Mouse (Mus musculus): Measurements from ENCODE around the gene Bcdin3d. TPM values are rescaled to one million over a fixed set of nuclear protein-coding genes. Genes with fewer than 3 reads are reported as not detected.

Gene Bcdin3d
- polyA plus RNA-seq, 1 experiment, result not detected

DNA sequence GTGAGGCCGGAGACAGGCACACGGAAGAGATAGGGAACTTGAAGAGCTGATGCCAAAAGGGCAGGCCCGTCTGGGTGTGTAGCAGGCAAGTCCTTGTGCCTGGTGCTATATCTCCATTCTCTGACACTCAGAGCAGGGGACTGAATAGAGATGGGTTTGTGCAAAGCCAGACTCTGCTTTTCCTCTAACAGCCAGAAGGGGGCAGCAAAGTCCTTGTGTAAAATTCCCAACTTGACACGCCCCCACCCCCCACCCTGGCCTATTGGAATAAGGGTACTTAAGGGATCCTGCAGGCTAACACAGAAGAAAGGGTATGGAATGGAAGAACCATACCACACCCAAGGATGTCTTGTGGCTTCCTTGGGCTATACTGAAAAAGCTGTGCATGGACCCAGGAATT lies 22.5 kb upstream of the Bcdin3d start:
- 11% methylated on average over 4 of the region's 4 CpGs for WGBS
- Histone ChIP-seq H3K4me3 (ENCODE audit: insufficient read depth, low read depth, low read length) (no peak overlapping the region), H3K4me1 (ENCODE audit: control insufficient read depth, insufficient read depth, low read length) (peaks cover 43% of the 10 kb centered on the region), H3K27ac (ENCODE audit: insufficient read depth, low read depth, low read length) (peak overlapping the region; percentile 58)
- TF ChIP-seq CTCF (IDR thresholded peaks at IDR 0.05; ENCODE audit: insufficient read depth, low read depth, low read length), result peak; percentile 40; the same call in 1 of the 2 replicates
- no peak for TF ChIP-seq POLR2A (IDR thresholded peaks at IDR 0.05; ENCODE audit: insufficient read depth, low read depth, low read length)

DNA sequence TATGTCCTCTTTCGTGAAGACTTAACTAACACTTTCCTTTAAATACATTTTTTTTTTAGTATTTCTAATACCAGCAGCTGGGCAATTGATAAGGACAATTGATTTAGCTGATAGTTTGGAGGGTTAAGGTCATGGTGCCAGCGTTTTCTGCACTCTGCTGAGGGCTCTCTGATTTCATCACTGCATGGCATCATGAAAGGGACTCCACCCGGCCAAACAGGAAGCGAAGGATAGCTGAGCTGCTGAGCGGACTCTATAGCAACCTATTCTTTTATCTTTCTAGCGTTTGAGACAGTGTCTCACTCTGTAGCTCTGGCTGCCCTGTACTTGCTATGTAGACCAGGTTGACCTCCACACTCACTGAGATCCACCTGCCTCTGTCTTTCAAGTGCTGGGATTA lies 10.2 kb upstream of the Bcdin3d start:
- Histone ChIP-seq H3K4me3 (ENCODE audit: insufficient read depth, low read depth, low read length) (no peak overlapping the region), H3K4me1 (ENCODE audit: control insufficient read depth, insufficient read depth, low read length) (no peaks in the 10 kb centered on the region), H3K27ac (ENCODE audit: insufficient read depth, low read depth, low read length) (no peak overlapping the region)
- no peak for TF ChIP-seq CTCF (IDR thresholded peaks at IDR 0.05; ENCODE audit: insufficient read depth, low read depth, low read length)
- TF ChIP-seq POLR2A (IDR thresholded peaks at IDR 0.05; ENCODE audit: insufficient read depth, low read depth, low read length), result no peak
- 75% methylated on average over 6 of the region's 6 CpGs for WGBS

DNA sequence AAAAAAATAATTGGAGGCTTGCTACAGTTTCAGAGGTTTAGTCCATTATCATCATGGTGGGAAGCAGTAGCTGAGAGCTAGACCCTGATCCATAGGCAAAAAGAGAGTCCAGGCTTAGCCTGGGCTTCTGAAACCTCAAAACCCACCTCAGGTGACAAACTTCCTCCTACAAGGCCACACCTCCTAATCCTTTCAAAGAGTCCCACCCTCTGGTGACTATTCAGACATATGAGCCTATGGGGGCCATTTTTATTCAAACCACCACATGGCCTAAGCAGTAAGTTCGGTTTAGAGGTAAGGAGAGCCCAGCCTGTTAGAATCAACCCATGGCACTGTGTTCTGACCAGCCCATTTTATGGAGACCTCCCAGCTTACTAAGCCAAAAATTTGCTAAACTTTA lies 1.3 kb upstream of the Bcdin3d start:
- no peak overlapping the region for H3K27ac ChIP-seq (ENCODE audit: insufficient read depth, low read depth, low read length)
- 82% methylated on average over 1 of the region's 1 CpGs for WGBS
- peaks cover 4% of the 10 kb centered on the region; the same call in 1 of the 2 replicates for H3K4me1 ChIP-seq (ENCODE audit: control insufficient read depth, insufficient read depth, low read length)
- no peak for TF ChIP-seq CTCF (IDR thresholded peaks at IDR 0.05; ENCODE audit: insufficient read depth, low read depth, low read length)
- H3K4me3 ChIP-seq (ENCODE audit: insufficient read depth, low read depth, low read length), result no peak overlapping the region

DNA sequence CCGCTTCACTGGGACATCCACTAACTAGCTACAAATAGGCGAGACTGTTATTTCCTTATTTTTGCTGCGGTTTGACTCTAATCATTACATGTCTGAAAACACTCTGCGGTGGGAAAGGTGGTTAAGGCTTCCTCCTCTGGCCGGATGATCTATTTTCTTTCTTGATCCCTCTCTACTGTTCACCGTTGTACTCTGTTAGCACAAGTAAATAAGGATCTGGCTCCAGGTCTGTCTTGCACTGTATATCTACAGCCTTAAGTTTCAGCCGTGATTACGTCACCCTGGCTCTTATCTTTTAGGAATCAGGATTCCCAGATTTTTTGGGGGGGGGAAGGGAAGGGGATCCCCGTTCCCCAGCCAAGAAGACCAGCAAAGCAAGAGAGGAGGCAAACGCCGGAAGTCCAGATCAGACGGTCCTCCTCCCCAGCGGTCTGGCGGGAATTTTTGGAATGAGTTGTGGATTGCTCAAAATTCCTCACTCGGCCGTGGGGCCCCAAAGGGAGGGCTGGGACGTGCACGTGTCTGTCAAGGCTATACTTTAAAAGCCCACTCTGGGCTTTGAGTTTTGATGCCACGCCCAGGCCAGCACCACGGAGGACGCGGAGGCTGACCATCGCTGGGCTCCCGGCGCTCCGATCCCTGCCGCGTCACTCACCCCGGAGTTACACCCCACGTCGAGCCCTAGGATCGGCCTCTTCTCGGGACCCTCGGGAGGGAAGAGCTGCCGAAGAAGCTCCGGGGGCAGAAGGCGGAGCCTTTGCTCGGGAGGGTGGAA lies 542 bp downstream of the Bcdin3d start:
- 3% methylated on average over 38 of the region's 38 CpGs for WGBS
- H3K27ac ChIP-seq (ENCODE audit: insufficient read depth, low read depth, low read length), result peak overlapping the region; percentile 33
- H3K4me3 ChIP-seq (ENCODE audit: insufficient read depth, low read depth, low read length), result peak overlapping the region; percentile 86
- H3K4me1 ChIP-seq (ENCODE audit: control insufficient read depth, insufficient read depth, low read length), result peaks cover 11% of the 10 kb centered on the region
- TF ChIP-seq CTCF (IDR thresholded peaks at IDR 0.05; ENCODE audit: insufficient read depth, low read depth, low read length) (no peak), POLR2A (IDR thresholded peaks at IDR 0.05; ENCODE audit: insufficient read depth, low read depth, low read length) (no peak)

DNA sequence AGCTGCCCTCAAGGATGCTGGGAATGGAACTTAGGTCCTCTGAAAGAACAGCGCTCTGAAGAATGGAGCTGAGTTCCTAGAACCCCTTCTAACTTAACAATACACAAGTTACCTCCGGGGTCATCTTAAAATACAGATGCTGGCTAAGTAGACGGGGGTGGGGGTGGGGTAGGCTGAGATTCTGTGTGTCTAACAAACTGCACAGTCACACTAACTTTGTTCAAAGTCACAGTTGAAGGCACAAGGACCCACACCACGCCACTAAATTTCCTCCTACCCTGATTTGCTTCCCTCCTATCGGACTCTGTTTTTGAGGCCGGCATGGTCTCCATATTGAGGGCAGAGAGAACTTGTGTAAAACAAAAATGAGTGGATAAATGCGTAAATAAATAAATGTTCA lies 1.6 kb downstream of the Bcdin3d start:
- 88% methylated on average over 7 of the region's 7 CpGs for WGBS
- H3K4me3 ChIP-seq (ENCODE audit: insufficient read depth, low read depth, low read length), result no peak overlapping the region
- H3K27ac ChIP-seq (ENCODE audit: insufficient read depth, low read depth, low read length), result no peak overlapping the region
- no peak for TF ChIP-seq POLR2A (IDR thresholded peaks at IDR 0.05; ENCODE audit: insufficient read depth, low read depth, low read length)
- TF ChIP-seq CTCF (IDR thresholded peaks at IDR 0.05; ENCODE audit: insufficient read depth, low read depth, low read length), result no peak
- H3K4me1 ChIP-seq (ENCODE audit: control insufficient read depth, insufficient read depth, low read length), result peaks cover 11% of the 10 kb centered on the region

DNA sequence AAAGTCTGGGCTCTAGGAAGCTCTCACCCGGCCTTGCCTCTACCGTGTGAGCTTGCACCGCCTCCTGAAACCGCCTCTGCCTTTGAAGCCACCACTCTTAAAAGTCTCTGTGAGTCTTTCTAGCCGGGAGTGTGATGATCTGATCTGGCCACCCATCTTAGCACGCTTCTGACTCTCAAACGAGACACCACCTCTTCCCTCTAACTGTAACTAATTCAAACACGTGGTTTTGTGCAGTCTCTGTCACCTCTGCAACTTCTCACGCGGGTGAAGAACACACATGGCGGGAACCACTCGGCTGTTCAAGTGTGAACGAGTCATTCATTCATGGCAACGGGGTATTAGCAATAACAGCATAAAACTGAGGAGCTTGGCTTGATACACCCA lies 2.9 kb downstream of the Bcdin3d start:
- no peak overlapping the region for H3K4me3 ChIP-seq (ENCODE audit: insufficient read depth, low read depth, low read length)
- TF ChIP-seq POLR2A (IDR thresholded peaks at IDR 0.05; ENCODE audit: insufficient read depth, low read depth, low read length), result no peak
- no peak for TF ChIP-seq CTCF (IDR thresholded peaks at IDR 0.05; ENCODE audit: insufficient read depth, low read depth, low read length)
- peaks cover 11% of the 10 kb centered on the region for H3K4me1 ChIP-seq (ENCODE audit: control insufficient read depth, insufficient read depth, low read length)
- 67% methylated on average over 14 of the region's 14 CpGs for WGBS
- no peak overlapping the region for H3K27ac ChIP-seq (ENCODE audit: insufficient read depth, low read depth, low read length)

DNA sequence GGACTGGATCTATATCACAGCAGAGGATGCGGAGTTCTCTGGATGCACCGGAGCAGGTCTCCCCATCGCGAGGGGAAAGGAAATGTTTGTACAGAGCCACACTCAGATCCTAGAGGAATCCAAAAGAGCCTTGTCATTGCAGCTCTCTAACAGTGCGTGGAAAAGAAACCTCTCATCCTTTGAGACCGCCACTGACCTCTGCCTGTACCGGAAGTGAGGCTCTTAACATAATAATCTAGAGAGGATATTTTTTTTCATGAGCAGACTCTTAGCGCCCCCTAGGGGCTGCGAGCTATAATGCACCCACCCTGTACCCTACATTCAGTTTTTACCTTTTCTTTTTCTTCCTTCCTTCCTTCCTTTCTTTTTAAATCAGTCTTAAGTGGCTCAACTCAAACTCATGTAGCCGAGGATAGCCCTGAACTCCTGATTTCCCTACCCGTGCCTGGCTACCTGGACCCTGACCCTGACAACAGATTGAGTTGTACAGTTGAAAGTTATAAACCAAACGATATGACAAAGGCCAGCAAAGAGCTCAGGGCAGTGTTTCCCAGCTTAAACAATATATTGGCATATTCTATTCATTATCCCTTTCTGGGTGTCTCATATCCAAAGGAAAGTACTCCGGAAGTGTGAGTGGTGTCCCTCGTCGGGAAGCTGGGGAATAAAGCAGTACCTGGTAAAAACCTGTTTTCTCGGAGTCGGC lies 3.4 kb downstream of the Bcdin3d start:
- H3K4me1 ChIP-seq (ENCODE audit: control insufficient read depth, insufficient read depth, low read length), result peaks cover 11% of the 10 kb centered on the region
- H3K27ac ChIP-seq (ENCODE audit: insufficient read depth, low read depth, low read length), result peak overlapping the region; percentile 30; the same call in 1 of the 2 replicates
- WGBS, result 53% methylated on average over 17 of the region's 17 CpGs
- H3K4me3 ChIP-seq (ENCODE audit: insufficient read depth, low read depth, low read length), result peak overlapping the region; percentile 33
- TF ChIP-seq POLR2A (IDR thresholded peaks at IDR 0.05; ENCODE audit: insufficient read depth, low read depth, low read length) (no peak), CTCF (IDR thresholded peaks at IDR 0.05; ENCODE audit: insufficient read depth, low read depth, low read length) (0 out of 2 replicates have a peak, but pooled peaks have one; percentile 24)

DNA sequence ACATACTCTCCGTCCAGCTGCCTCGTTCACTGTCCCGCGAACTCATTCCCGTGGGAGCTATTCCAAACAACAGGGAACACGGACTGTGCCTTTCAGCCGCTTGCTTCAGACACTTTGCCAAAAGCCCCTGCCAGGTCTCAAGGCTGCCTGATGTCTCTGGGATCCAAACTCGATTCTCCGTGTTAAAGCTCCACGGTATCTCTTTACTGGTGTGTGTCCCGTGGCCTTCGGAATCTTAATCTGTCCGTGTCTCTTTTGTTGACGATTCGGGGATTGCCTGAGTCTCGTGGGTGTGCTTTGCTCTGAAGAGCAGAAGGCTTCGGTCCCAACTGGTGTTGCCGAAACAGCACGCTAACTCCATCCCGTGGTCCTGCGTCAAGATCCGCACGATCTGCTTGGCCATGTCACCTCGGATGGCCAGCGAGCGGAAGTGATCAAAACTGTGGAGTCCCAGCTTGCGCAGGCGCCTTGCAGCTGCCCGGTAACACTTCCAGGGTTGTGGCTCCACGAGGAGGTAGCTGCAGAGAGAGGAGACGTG lies 4.2 kb downstream of the Bcdin3d start:
- Histone ChIP-seq H3K27ac (ENCODE audit: insufficient read depth, low read depth, low read length) (no peak overlapping the region), H3K4me1 (ENCODE audit: control insufficient read depth, insufficient read depth, low read length) (peaks cover 11% of the 10 kb centered on the region), H3K4me3 (ENCODE audit: insufficient read depth, low read depth, low read length) (peak overlapping the region; percentile 33; the same call in 1 of the 2 replicates)
- no peak for TF ChIP-seq CTCF (IDR thresholded peaks at IDR 0.05; ENCODE audit: insufficient read depth, low read depth, low read length)
- TF ChIP-seq POLR2A (IDR thresholded peaks at IDR 0.05; ENCODE audit: insufficient read depth, low read depth, low read length), result no peak
- 71% methylated on average over 31 of the region's 31 CpGs for WGBS

DNA sequence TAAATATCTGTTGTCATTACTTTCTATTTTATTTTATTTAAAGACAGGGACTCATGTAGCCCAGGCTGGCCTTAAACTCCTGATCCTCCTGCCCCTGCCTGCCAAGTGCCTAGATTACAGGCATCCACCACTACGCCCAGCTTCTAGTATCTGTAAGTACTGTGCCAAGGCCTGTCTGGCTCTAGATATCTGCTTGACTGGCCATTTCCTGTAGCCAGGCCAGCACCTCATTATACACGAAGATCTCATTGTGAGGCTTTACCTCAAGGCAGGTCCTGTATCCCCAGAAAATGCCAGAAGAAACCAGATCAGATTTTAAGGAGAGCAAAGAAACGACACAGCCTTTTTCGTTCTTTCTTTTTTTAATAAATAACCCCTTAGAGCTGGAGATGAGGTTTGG lies 4.8 kb downstream of the Bcdin3d start:
- WGBS, result 72% methylated on average over 4 of the region's 4 CpGs
- Histone ChIP-seq H3K4me1 (ENCODE audit: control insufficient read depth, insufficient read depth, low read length) (peaks cover 9% of the 10 kb centered on the region), H3K27ac (ENCODE audit: insufficient read depth, low read depth, low read length) (no peak overlapping the region), H3K4me3 (ENCODE audit: insufficient read depth, low read depth, low read length) (no peak overlapping the region)
- TF ChIP-seq CTCF (IDR thresholded peaks at IDR 0.05; ENCODE audit: insufficient read depth, low read depth, low read length) (no peak), POLR2A (IDR thresholded peaks at IDR 0.05; ENCODE audit: insufficient read depth, low read depth, low read length) (no peak)
